Comparison of ENCODE assay signal across 13 mouse cellular contexts in genomic region chr14:74877287-74877686, GRCm38 (mm10).
A peak's percentile ranks its signal among the peaks of the same experiment; 100 is the strongest.
DNase-seq lines count a peak whose midpoint lies in the region; ATAC-seq lines count a peak whose summit lies in the region.
"Had no signal": no experiment of that assay in that cellular context is flagged by ENCODE, and none has a peak within 500 bp of the region (broad histone marks: within the 10 kb centered on the region; RNA-seq: fewer than 3 reads in every experiment).

No protein-coding gene starts in this region.

- H3K27me3 ChIP-seq in forebrain, embryonic 11.5 days (ENCODE audit: control insufficient read depth, insufficient read depth, low read length): no peaks in the 10 kb centered on the region
- H3K27me3 ChIP-seq in forebrain, embryonic 14.5 days (replicated peaks; ENCODE audit: control insufficient read depth, insufficient read depth, low read length): no peaks in the 10 kb centered on the region
- no peaks in the 10 kb centered on the region for H3K27me3 ChIP-seq in hindbrain, embryonic 15.5 days
- no peaks in the 10 kb centered on the region for H3K27me3 ChIP-seq in hindbrain, embryonic 12.5 days
- H3K27me3 ChIP-seq in lung, embryonic 16.5 days (ENCODE audit: control insufficient read depth, insufficient read depth, low read depth, low read length): no peaks in the 10 kb centered on the region
- H3K27me3 ChIP-seq: embryonic facial prominence, embryonic 12.5 days had no signal

- WGBS in forebrain, embryonic 11.5 days: 65% methylated on average over 5 of the region's 5 CpGs
- 50% methylated on average over 5 of the region's 5 CpGs for WGBS in forebrain, embryonic 14.5 days
- 39% methylated on average over 5 of the region's 5 CpGs for WGBS in hindbrain, embryonic 15.5 days
- 71% methylated on average over 5 of the region's 5 CpGs for WGBS in hindbrain, embryonic 12.5 days
- WGBS in lung, embryonic 16.5 days: 43% methylated on average over 5 of the region's 5 CpGs

- no peak overlapping the region for H3K4me2 ChIP-seq in forebrain, embryonic 11.5 days (ENCODE audit: low read depth, low read length, severe bottlenecking)
- H3K4me2 ChIP-seq in forebrain, embryonic 14.5 days (ENCODE audit: low read length): no peak overlapping the region
- H3K4me2 ChIP-seq in hindbrain, embryonic 15.5 days: no peak overlapping the region
- H3K4me2 ChIP-seq in hindbrain, embryonic 12.5 days (replicated peaks): no peak overlapping the region
- H3K4me2 ChIP-seq in lung, embryonic 16.5 days (ENCODE audit: low read depth, low read length): no peak overlapping the region
- H3K4me2 ChIP-seq: embryonic facial prominence, embryonic 12.5 days had no signal

- no peak overlapping the region for H3K4me3 ChIP-seq in forebrain, embryonic 11.5 days (ENCODE audit: low read depth, low read length)
- H3K4me3 ChIP-seq in forebrain, embryonic 14.5 days (ENCODE audit: low read depth, low read length): no peak overlapping the region
- no peak overlapping the region for H3K4me3 ChIP-seq in hindbrain, embryonic 15.5 days
- H3K4me3 ChIP-seq in hindbrain, embryonic 12.5 days: no peak overlapping the region
- H3K4me3 ChIP-seq in lung, embryonic 16.5 days (ENCODE audit: low read length): no peak overlapping the region
- H3K4me3 ChIP-seq: embryonic facial prominence, embryonic 12.5 days had no signal

- no peak for ATAC-seq in forebrain, embryonic 11.5 days (replicated peaks; ENCODE audit: low FRiP score)
- ATAC-seq in forebrain, embryonic 14.5 days: no peak
- no peak for ATAC-seq in hindbrain, embryonic 15.5 days (ENCODE audit: low FRiP score, low read depth)
- no peak for ATAC-seq in hindbrain, embryonic 12.5 days (ENCODE audit: low FRiP score)
- peak; percentile 62 for ATAC-seq in lung, embryonic 16.5 days (ENCODE audit: low read depth)

- no peaks in the 10 kb centered on the region for H3K36me3 ChIP-seq in forebrain, embryonic 11.5 days (ENCODE audit: control insufficient read depth, insufficient read depth, low read length)
- no peaks in the 10 kb centered on the region for H3K36me3 ChIP-seq in forebrain, embryonic 14.5 days (ENCODE audit: control insufficient read depth, insufficient read depth, low read length)
- H3K36me3 ChIP-seq in hindbrain, embryonic 15.5 days: no peaks in the 10 kb centered on the region
- no peaks in the 10 kb centered on the region for H3K36me3 ChIP-seq in hindbrain, embryonic 12.5 days
- no peaks in the 10 kb centered on the region for H3K36me3 ChIP-seq in lung, embryonic 16.5 days (ENCODE audit: control insufficient read depth, insufficient read depth, low read length)
- H3K36me3 ChIP-seq: embryonic facial prominence, embryonic 12.5 days; G1E had no signal

- DNase-seq in forebrain, embryonic 11.5 days (ENCODE audit: low spot score): peak; percentile 51
- no peak for DNase-seq in forebrain, embryonic 14.5 days (ENCODE audit: low spot score)
- peak; percentile 23 for DNase-seq in CD4-positive helper T cell, adult 2 months (ENCODE audit: low read depth, low spot score)
- DNase-seq in T-cell, adult 2 months (ENCODE audit: low spot score): no peak
- DNase-seq in frontal cortex, adult 2 months (ENCODE audit: extremely low spot score in 1 of 2, low spot score in 1 of 2): no peak
- DNase-seq: cerebellum, postnatal 10 days; liver; thymus, adult 18-20 months had no signal

- H3K9ac ChIP-seq in forebrain, embryonic 11.5 days (ENCODE audit: low read length): no peak overlapping the region
- H3K9ac ChIP-seq in forebrain, embryonic 14.5 days (ENCODE audit: low read length): no peak overlapping the region
- H3K9ac ChIP-seq in hindbrain, embryonic 15.5 days: no peak overlapping the region
- no peak overlapping the region for H3K9ac ChIP-seq in hindbrain, embryonic 12.5 days
- H3K9ac ChIP-seq in lung, embryonic 16.5 days (ENCODE audit: low read length): no peak overlapping the region
- H3K9ac ChIP-seq: embryonic facial prominence, embryonic 12.5 days had no signal

- H3K27ac ChIP-seq in forebrain, embryonic 11.5 days (ENCODE audit: low read depth, low read length): no peak overlapping the region
- H3K27ac ChIP-seq in forebrain, embryonic 14.5 days (ENCODE audit: low read depth, low read length): no peak overlapping the region
- peak overlapping the region; percentile 57; the same call in 1 of the 2 replicates for H3K27ac ChIP-seq in hindbrain, embryonic 15.5 days (replicated peaks)
- no peak overlapping the region for H3K27ac ChIP-seq in hindbrain, embryonic 12.5 days
- peak overlapping the region; percentile 56 for H3K27ac ChIP-seq in lung, embryonic 16.5 days (ENCODE audit: low read length)
- H3K27ac ChIP-seq: embryonic facial prominence, embryonic 12.5 days had no signal

- no peaks in the 10 kb centered on the region for H3K4me1 ChIP-seq in forebrain, embryonic 11.5 days (replicated peaks; ENCODE audit: control insufficient read depth, insufficient read depth, low read length)
- 0 out of 2 replicates have a peak, but pooled peaks cover 3% of the 10 kb centered on the region for H3K4me1 ChIP-seq in forebrain, embryonic 14.5 days (ENCODE audit: control insufficient read depth, insufficient read depth, low read length)
- H3K4me1 ChIP-seq in hindbrain, embryonic 15.5 days (replicated peaks): peaks cover 6% of the 10 kb centered on the region
- peaks cover 3% of the 10 kb centered on the region for H3K4me1 ChIP-seq in hindbrain, embryonic 12.5 days
- peaks cover 31% of the 10 kb centered on the region for H3K4me1 ChIP-seq in lung, embryonic 16.5 days (replicated peaks; ENCODE audit: control insufficient read depth, insufficient read depth, low read length)

- H3K9me3 ChIP-seq in forebrain, embryonic 11.5 days (ENCODE audit: control insufficient read depth, low read length): no peaks in the 10 kb centered on the region
- no peaks in the 10 kb centered on the region for H3K9me3 ChIP-seq in forebrain, embryonic 14.5 days (replicated peaks; ENCODE audit: control insufficient read depth, low read length)
- no peaks in the 10 kb centered on the region for H3K9me3 ChIP-seq in hindbrain, embryonic 15.5 days
- H3K9me3 ChIP-seq in hindbrain, embryonic 12.5 days (replicated peaks): no peaks in the 10 kb centered on the region
- H3K9me3 ChIP-seq in lung, embryonic 16.5 days (ENCODE audit: control insufficient read depth, low read length): no peaks in the 10 kb centered on the region
- H3K9me3 ChIP-seq: embryonic facial prominence, embryonic 12.5 days; G1E had no signal

Comparison
In these comparisons a context has a peak if more than half of its experiments do, and no peak if none do; other contexts are left out.
1. DNase-seq: peak in forebrain, embryonic 11.5 days (single experiment) and CD4-positive helper T cell, adult 2 months (single experiment); none in forebrain, embryonic 14.5 days (single experiment), T-cell, adult 2 months (single experiment) and frontal cortex, adult 2 months (0 of 2).
2. H3K27ac ChIP-seq: peak in hindbrain, embryonic 15.5 days (single experiment) and lung, embryonic 16.5 days (single experiment); none in forebrain, embryonic 11.5 days (single experiment), forebrain, embryonic 14.5 days (single experiment) and hindbrain, embryonic 12.5 days (single experiment).